Mouse (Mus musculus) CD8-positive naive resting alpha-beta T cell, adult 2 months (primary cell): ENCODE measurements around the gene Plb1.

ENCODE experiments used
- DNase-seq, 2 experiments: peaks; one replicate each; pipeline ENCODE4 v3.0.0; 2022; ENCODE audit warnings: low read depth in 2 of 2, low spot score in 2 of 2

The Plb1 gene

DNA sequence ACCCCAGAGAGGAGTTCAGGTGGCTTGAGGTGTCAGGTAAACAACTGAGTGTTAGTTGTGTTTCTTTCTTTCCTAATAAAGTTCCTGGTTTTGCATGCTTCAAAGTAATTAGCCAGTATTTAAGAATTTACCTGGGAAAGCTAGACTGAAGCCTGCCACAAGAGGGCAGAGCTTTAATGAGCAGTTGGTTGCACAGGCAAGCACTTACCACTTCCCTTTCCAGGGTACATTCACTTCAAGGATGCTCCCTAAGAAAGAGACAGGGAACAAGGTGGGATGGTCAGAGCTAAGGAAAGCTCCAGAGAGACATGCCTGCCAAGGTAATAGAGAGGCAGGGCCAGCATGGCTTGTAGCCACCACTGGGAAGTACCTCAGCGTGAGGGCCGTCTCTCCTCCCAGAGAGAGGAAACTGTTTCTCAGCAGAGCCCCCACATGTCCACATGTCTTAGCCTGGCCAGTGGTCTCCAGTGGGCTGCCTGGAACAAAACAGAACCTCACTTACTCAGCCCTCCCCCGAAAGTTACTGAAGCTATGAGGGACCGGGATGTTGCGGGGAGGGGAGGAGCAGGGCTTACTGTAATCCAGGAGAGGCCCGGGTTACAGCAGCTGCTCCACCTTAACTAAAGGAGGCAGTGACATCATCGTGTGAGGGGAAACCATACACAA, 89.8 kb downstream of the Plb1 start:
- no peak for DNase-seq

DNA sequence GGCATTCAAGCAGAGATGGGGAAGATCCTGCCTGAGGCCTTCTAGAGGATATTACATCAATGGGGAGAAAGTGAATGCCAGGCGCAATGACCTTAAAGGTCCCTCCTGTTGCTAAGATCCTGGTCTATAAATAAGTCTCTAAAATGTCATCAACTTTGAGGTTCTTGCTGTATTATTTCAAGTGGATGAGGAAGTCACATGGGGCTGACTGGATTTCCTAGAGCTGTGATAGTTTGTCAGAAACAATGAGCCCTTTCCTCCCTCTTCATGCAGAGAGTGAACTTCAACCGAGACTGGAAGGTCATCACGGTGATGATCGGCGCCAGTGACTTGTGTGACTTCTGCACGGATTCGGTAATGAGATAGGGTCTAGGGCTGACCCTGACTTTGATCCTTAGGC, 95.6 kb downstream of the Plb1 start:
- DNase-seq, result no peak

GRCm38 (mm10) chr5:32332591-32332990, 100.1 kb downstream of the Plb1 start:
- DNase-seq, result no peak

GRCm38 (mm10) chr5:32335172-32335571, 102.7 kb downstream of the Plb1 start:
- no peak for DNase-seq

- DNase-seq, result no peak
These were observed 103.6 kb downstream of the Plb1 start for GRCm38 (mm10) chr5:32336092-32336491.

DNA sequence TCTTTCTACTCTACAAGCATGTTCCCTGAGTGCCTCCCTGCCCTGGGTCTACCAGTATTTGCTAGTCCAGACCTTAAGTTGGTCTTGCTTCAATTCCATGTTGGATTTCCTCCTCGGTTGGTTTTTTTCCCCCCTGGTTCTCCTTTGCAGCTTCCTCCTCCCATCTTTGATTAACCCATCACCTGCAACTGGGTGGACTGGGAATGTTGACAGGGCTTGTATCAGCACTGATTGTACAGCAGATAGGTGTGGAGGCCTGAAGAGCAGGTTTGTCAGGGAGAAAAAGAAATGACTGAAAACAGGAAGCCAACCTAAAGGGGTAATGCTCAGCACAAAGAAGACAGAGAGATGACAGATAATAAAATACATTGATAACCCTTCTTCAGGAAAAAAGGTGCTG, 104.8 kb downstream of the Plb1 start:
- DNase-seq, result no peak

- DNase-seq, result no peak
These were observed 105.8 kb downstream of the Plb1 start for GRCm38 (mm10) chr5:32338339-32338738.

DNA sequence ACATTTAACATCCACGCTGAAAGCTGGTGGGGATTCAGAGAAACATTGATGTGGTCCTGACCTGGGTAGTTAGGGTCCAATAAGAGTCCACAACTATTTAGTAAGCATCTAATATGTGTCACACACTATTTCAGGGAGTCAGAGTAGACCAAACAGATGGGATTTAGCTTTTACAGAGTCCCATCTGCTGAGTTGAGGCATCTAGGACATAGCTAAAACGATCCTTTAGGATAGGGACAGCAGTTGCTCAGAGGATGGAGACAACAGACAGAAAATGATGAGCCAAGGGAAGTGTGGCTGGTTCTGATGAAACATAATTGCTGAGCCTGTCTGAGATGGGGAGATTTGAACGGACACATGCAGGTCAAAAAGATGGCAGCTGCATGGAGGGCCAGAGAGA, 106.3 kb downstream of the Plb1 start:
- no peak for DNase-seq

DNA sequence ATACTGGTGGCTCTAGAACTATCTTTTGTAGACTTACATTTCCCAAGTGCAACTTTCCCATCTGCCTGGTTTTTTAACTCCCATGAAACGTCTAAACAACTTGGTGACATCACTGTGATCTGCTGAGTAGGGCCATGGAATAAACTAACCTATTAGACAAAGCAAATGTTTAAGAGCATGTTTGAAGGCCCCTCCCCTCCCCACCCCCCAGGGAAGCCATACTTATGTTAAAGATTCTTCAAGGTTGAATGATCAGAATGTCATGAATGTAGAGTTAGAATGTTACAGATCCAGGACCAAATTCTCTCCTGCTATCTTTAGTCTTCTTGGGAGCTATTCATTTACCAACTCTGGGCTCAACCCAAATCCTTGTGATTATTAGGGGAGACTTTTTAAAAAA, 107.7 kb downstream of the Plb1 start:
- no peak for DNase-seq

DNA sequence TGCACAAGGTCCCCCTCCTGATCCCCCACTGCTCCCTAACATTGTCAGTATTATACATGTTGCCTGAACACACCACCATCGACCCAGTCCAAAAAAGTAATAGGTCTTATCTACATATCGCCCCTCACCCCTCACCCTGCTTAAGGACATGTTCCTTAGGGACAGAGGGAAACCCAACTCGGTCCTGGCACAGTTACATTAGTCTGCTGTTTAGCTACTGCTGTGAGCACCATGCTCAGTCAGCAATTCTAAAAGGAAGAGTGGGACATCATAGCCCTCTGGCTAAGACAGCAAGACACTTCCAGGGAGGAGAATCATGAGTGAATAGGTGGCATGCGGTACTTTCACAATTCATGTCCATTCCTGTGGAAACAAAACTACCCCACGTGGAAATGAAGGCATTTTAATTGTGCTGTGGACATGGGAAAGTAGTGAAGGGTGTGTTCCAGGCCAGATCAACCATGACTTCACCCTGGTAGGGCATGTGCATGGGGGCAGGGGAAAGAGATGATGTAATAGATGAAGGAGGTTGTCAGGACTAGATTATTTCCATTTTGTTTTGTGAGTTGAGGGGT, 110.3 kb downstream of the Plb1 start:
- DNase-seq, result no peak

GRCm38 (mm10) chr5:32346025-32346912, 113.8 kb downstream of the Plb1 start:
- no peak for DNase-seq

DNA sequence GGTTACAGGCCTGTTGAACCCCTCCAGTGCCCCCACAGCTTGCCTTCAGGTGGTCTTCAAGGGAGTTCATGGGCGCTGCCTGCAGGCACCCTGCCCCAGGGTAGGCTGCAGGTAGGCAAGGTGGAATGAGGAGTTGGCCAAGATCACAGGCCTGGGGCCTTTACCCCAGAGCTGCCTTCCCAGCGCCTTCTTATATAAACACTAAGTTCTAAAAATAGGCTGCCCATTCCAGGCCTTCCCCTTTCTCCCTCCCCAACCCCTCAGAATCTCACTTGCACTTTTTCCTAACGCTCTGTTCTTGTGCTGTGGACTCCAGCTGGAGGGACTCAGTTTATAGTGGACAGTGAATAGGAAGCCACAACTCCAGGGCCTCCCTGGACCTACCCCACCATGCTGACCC, 117.2 kb downstream of the Plb1 start:
- no peak for DNase-seq

- no peak for DNase-seq
These were observed 118.2 kb downstream of the Plb1 start for GRCm38 (mm10) chr5:32350551-32351256.

DNA sequence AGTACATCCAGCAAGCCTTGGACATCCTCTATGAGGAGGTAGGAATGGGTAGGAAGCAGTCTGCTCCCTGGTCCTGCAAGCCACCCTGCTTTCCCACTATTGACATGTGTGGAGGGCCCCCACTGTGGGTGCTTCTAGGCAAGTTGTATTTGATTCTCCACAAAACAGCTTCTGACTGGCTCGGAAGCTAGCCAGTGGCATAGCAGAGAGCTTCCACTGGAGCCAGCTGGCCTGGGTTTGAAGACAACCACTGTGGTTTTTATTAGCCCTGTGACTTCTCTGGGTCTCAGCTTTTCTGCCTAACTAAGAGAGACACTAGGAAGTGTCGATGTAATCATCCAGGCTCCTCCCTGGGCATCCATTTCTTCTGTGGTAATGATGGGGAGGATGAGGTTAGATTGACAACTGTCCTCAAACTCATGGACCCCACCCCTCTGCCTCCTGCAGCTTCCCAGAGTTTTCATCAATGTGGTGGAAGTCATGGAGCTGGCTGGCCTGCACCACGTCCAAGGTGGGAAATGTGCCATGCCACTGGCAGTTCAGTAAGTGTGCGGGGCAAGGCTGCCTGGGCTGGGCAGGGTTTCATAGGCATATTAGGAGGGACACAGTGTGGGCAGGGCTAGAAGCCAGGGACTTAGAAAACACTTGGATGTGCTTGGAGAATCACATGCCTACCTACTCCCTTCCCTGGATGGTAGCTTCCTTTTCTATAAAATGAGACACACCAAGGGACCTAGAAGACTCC, 119.4 kb downstream of the Plb1 start:
- DNase-seq, result no peak

DNA sequence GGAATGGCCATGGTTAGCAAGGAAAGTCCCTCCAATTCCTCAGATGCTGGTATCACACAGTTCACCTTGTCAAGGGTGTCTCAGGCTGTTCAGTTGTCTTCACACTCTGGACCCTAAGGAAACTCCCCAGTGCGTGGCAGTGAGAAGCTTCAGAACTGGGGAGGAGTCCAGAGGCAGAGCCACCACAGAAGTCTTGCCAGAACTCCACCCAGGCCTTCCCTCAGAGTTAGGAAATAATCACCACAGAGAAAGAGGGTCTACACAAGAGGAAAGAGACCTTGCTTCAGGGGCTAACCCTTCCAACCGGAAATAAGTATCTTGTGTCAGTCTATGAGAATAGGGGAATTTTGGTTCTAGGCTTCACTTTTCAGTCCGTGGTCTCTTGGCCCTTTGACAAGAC, 120.3 kb downstream of the Plb1 start:
- no peak for DNase-seq

DNA sequence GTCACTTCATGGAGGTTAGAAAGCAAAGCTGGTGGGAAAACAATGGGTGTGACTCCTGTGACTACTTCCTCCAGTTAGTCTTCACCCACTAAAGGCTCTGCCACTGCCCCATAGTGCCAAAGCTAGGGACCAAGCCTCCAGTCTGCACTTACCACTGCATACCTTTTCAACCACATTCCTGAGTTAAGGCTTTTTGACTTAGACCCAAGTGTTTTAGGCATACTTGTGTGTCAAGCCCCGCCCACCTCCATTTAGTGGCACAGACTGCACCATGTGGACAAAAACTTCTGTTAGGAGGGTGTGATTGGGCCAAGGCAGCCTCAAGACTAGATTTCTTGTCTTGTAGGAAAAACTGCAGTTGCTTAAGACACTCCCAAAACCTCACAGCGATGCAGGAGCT, 120.8 kb downstream of the Plb1 start:
- no peak for DNase-seq

DNA sequence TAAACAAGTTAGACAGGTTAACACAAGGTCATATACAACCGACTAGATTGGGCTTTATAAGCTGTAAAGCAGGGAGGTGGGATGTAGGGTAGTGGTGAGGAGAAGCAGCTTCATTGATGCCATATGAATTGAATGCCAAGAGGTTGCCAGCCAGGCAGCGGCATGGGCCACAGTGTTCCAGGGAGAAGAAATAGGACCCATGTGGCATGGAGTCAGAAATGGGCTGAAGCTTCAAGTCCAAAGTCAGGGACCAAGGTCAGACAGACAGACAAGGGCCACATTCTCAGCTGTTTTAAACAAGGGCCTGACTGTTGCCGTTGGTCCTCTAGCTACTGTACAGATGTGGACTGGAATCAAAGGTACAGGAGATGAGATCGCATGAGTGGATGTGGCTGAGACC, 128.0 kb downstream of the Plb1 start:
- no peak for DNase-seq

GRCm38 (mm10) chr5:32361441-32362235, 129.1 kb downstream of the Plb1 start:
- no peak for DNase-seq

- no peak for DNase-seq
These were observed 136.9 kb downstream of the Plb1 start for GRCm38 (mm10) chr5:32369391-32369790.

DNA sequence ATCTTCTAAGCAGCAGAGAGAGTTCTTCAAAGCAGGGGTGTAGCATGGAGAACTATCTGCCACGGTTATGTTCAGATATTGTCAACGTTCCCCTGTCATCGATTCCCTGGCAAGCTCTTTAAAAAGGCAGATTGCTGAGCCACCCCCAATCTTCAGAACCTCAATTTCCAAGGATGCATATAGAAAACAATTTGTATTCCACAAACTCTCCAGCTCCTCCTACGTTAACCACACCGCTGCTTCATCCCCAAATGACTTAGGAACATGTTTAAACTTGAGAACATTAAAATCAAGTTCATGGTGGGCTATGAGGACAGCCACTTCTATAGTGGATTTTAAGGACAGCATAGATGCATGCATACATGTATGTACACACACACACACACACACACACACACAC, 138.7 kb downstream of the Plb1 start:
- DNase-seq, result no peak
